Mouse (Mus musculus): ENCODE measurements at regions not wholly inside any gene's neighbourhood (a gene's known extent, or its start where the extent isn't known, plus 50 kb on each side); places are given as distances from the start of the nearest gene placed in this dataset.

- no peaks in the 10 kb centered on the region for H3K27me3 ChIP-seq (ENCODE audit: control insufficient read depth, insufficient read depth, low read length, poor library complexity, severe bottlenecking)
- no peak for DNase-seq (ENCODE audit: low read depth, low spot score)
- no peaks in the 10 kb centered on the region for H3K36me3 ChIP-seq (ENCODE audit: control insufficient read depth, insufficient read depth, low read length, poor library complexity, severe bottlenecking)
Measured at GRCm38 (mm10) chr2:159729301-159729700, 604.7 kb downstream of the Gm826 start.

DNA sequence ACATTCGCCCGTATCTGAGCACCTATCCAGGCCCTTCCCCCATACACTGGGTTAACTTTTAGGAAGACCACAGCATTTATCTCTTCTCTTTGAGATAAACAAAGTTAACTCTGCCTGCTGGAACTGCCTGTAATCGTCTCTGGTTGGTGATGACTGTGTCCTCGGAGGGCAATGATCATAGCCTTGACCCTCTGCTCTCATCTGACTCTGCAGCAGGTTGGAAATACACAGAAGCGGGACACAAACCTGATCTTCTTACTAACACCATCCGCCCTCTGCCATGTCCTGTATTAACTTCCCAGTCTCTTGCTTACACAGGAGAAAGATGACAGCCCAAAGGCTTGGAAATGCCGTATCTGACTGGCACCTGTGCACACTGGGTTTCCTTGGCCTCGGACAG, 603.7 kb downstream of the Gm826 start:
- Histone ChIP-seq H3K36me3 (ENCODE audit: control insufficient read depth, insufficient read depth, low read length, poor library complexity, severe bottlenecking) (no peaks in the 10 kb centered on the region), H3K27me3 (ENCODE audit: control insufficient read depth, insufficient read depth, low read length, poor library complexity, severe bottlenecking) (no peaks in the 10 kb centered on the region)
- DNase-seq (ENCODE audit: low read depth, low spot score), result no peak

GRCm38 (mm10) chr2:159731305-159731704, 602.7 kb downstream of the Gm826 start:
- Histone ChIP-seq H3K36me3 (ENCODE audit: control insufficient read depth, insufficient read depth, low read length, poor library complexity, severe bottlenecking) (no peaks in the 10 kb centered on the region), H3K27me3 (ENCODE audit: control insufficient read depth, insufficient read depth, low read length, poor library complexity, severe bottlenecking) (no peaks in the 10 kb centered on the region)
- no peak for DNase-seq (ENCODE audit: low read depth, low spot score)

- no peak for DNase-seq (ENCODE audit: low read depth, low spot score)
- Histone ChIP-seq H3K27me3 (ENCODE audit: control insufficient read depth, insufficient read depth, low read length, poor library complexity, severe bottlenecking) (no peaks in the 10 kb centered on the region), H3K36me3 (ENCODE audit: control insufficient read depth, insufficient read depth, low read length, poor library complexity, severe bottlenecking) (no peaks in the 10 kb centered on the region)
Measured at GRCm38 (mm10) chr2:159732413-159732812, 601.5 kb downstream of the Gm826 start.

- Histone ChIP-seq H3K27me3 (ENCODE audit: control insufficient read depth, insufficient read depth, low read length, poor library complexity, severe bottlenecking) (no peaks in the 10 kb centered on the region), H3K36me3 (ENCODE audit: control insufficient read depth, insufficient read depth, low read length, poor library complexity, severe bottlenecking) (no peaks in the 10 kb centered on the region)
- DNase-seq (ENCODE audit: low read depth, low spot score), result no peak
Measured at GRCm38 (mm10) chr2:159734576-159734975, 599.4 kb downstream of the Gm826 start.

- DNase-seq (ENCODE audit: low read depth, low spot score), result no peak
- no peaks in the 10 kb centered on the region for H3K27me3 ChIP-seq (ENCODE audit: control insufficient read depth, insufficient read depth, low read length, poor library complexity, severe bottlenecking)
Measured at GRCm38 (mm10) chr2:159755541-159756011, 578.4 kb downstream of the Gm826 start.

GRCm38 (mm10) chr2:159760806-159761205, 573.2 kb downstream of the Gm826 start:
- DNase-seq (ENCODE audit: low read depth, low spot score), result no peak
- Histone ChIP-seq H3K27me3 (ENCODE audit: control insufficient read depth, insufficient read depth, low read length, poor library complexity, severe bottlenecking) (no peaks in the 10 kb centered on the region), H3K36me3 (ENCODE audit: control insufficient read depth, insufficient read depth, low read length, poor library complexity, severe bottlenecking) (no peaks in the 10 kb centered on the region)

More at GRCm38 (mm10) chr2:159755541-159756011, 578.4 kb downstream of the Gm826 start:
- no peaks in the 10 kb centered on the region for H3K36me3 ChIP-seq (ENCODE audit: control insufficient read depth, insufficient read depth, low read length, poor library complexity, severe bottlenecking)

GRCm38 (mm10) chr2:159763115-159763514, 570.8 kb downstream of the Gm826 start:
- H3K36me3 ChIP-seq (ENCODE audit: control insufficient read depth, insufficient read depth, low read length, poor library complexity, severe bottlenecking), result no peaks in the 10 kb centered on the region
- DNase-seq (ENCODE audit: low read depth, low spot score), result no peak
- H3K27me3 ChIP-seq (ENCODE audit: control insufficient read depth, insufficient read depth, low read length, poor library complexity, severe bottlenecking), result no peaks in the 10 kb centered on the region

Measured in splenic B cell, adult 2 months (primary cell).